Mouse (Mus musculus): ENCODE measurements around the gene Fbxw16.
"Not testable (repeated sequence)": the region's sequence is repeated elsewhere in the genome, so short reads cannot be mapped to it uniquely, and the experiment has no call there.

Gene Fbxw16

GRCm38 (mm10) chr9:109449040-109449439 is at the start of gene Fbxw16:
TSS of gene Fbxw16 (minus strand) at chr9:109449140.
- no peak for DNase-seq (ENCODE audit: low spot score in 2 of 2)

- not testable (repeated sequence) for DNase-seq (ENCODE audit: low spot score in 2 of 2)
Measured at GRCm38 (mm10) chr9:109495775-109496174, 46.8 kb upstream of the Fbxw16 start, which contains the start of gene Fbxw19. TSS of gene Fbxw19 (minus strand) at chr9:109495875.

- DNase-seq (ENCODE audit: low spot score in 2 of 2) = no peak
Measured at GRCm38 (mm10) chr9:109432956-109433355, 16.0 kb downstream of the Fbxw16 start.

GRCm38 (mm10) chr9:109404196-109404595 is 44.7 kb downstream of the Fbxw16 start, which contains the start of gene Fbxw22:
TSS of gene Fbxw22 (minus strand) at chr9:109404296.
- DNase-seq (ENCODE audit: low spot score in 2 of 2) = not testable (repeated sequence)

Data from spleen, postnatal 10 days (tissue).